Mouse (Mus musculus): ENCODE results near the gene Serinc3. TPM values are rescaled to one million over a fixed set of nuclear protein-coding genes. Genes with fewer than 3 reads are reported as not detected.
"Not testable (repeated sequence)": the region's sequence is repeated elsewhere in the genome, so short reads cannot be mapped to it uniquely, and the experiment has no call there.

Gene Serinc3
- polyA plus RNA-seq, 1 experiment from 2014 or later = 26.8 TPM

GRCm38 (mm10) chr2:163659431-163659830 is 14.5 kb upstream of the Serinc3 start:
- Histone ChIP-seq H3K9ac (ENCODE audit: low read length) (no peak overlapping the region), H3K27ac (replicated peaks; ENCODE audit: low read depth, low read length) (no peak overlapping the region), H3K27me3 (ENCODE audit: control insufficient read depth, insufficient read depth, low read length) (no peaks in the 10 kb centered on the region), H3K9me3 (ENCODE audit: control insufficient read depth, low read length) (no peaks in the 10 kb centered on the region), H3K36me3 (ENCODE audit: control insufficient read depth, insufficient read depth, low read length) (no peaks in the 10 kb centered on the region), H3K4me1 (ENCODE audit: control insufficient read depth, insufficient read depth, low read length) (peaks cover 3% of the 10 kb centered on the region; the same call in 1 of the 2 replicates), H3K4me2 (ENCODE audit: low read depth, severe bottlenecking) (peak overlapping the region; percentile 47), H3K4me3 (ENCODE audit: low read depth, low read length) (peak overlapping the region; percentile 81; the same call in 1 of the 2 replicates)
- ATAC-seq (ENCODE audit: insufficient number of reproducible peaks, low FRiP score, low TSS enrichment, low read depth) = no peak
- WGBS = 69% methylated on average over 12 of the region's 12 CpGs
- no peak for DNase-seq (ENCODE audit: low spot score)

DNA sequence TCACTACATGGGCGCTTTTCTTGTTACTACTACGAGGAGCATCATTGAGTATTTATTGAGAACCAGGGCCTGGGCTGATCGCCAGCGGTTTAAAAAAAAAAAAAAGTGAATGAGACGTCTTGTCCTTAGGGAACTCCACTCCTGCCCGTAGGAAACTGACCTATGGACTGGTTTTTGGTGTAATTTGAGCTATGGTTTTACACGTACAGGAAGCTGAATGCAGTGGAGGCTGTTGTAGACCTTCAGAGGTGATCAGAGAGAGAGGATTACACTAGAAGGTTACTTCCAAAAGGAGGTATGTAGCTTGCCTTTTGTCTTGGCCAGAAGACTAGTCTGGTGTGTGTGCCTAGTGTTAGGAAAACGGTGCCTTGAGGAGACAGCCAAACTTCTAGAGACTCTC is 14.0 kb upstream of the Serinc3 start:
- no peak for ATAC-seq (ENCODE audit: insufficient number of reproducible peaks, low FRiP score, low TSS enrichment, low read depth)
- peaks cover 3% of the 10 kb centered on the region; the same call in 1 of the 2 replicates for H3K4me1 ChIP-seq (ENCODE audit: control insufficient read depth, insufficient read depth, low read length)
- peak overlapping the region; percentile 47 for H3K4me2 ChIP-seq (ENCODE audit: low read depth, severe bottlenecking)
- WGBS = under 1% methylated on average over 8 of the region's 8 CpGs
- no peak overlapping the region for H3K27ac ChIP-seq (replicated peaks; ENCODE audit: low read depth, low read length)
- peak; percentile 36 for DNase-seq (ENCODE audit: low spot score)
- H3K27me3 ChIP-seq (ENCODE audit: control insufficient read depth, insufficient read depth, low read length) = no peaks in the 10 kb centered on the region
- no peaks in the 10 kb centered on the region for H3K9me3 ChIP-seq (ENCODE audit: control insufficient read depth, low read length)
- peak overlapping the region; percentile 81 for H3K4me3 ChIP-seq (ENCODE audit: low read depth, low read length)
- peak overlapping the region; percentile 82; the same call in 1 of the 2 replicates for H3K9ac ChIP-seq (ENCODE audit: low read length)
- H3K36me3 ChIP-seq (ENCODE audit: control insufficient read depth, insufficient read depth, low read length) = no peaks in the 10 kb centered on the region

DNA sequence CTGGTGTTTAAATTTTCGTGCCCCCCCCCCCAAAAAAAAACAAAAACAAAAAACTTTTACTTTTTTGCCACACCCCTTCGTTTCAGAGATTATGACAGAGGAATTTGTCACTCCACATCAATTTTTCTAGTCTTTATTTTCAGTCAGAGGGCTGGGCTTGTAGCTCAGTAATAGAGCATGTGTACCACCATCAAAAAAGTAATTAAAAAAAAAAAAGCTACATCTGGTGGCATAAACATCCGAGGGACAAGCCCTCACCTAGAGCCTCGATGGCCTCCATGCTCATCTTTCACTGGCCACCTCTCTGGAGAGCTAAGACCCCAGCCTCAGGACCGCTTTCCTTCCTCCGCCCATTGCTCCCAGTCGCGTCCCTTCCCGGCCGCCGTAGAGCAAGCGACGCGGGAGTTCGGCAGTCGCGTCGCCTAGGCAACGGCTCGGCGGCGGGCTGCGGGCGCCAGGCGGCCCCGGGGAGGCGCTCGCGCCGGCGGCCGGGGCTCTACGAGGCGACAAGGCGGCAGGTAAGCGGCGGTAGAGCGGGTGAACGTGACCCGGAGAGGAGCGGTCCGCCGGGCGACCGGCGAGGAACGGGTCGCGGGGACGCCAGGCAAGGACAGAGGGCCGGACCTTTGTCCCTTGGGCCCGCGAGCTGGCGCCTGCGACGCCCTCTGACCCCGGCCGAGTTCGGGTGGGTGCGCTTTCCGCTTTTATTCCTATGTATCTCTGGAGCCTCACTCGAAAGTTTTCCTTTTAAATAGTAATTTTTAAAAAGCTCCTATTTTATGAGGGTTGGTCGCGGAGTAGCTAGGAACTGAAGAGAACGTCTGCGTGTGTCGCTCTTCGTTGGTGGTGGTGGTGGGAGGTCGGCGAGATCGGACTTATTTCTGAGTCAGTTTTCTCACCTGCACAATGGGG is 13.3 kb upstream of the Serinc3 start, which contains the start of gene Pkig:
Gene Pkig, plus strand, starts transcription at position 412 of the 912 bp plus-strand sequence.
- under 1% methylated on average over 71 of the region's 71 CpGs for WGBS
- H3K9ac ChIP-seq (ENCODE audit: low read length) = peak within 1 kb of the TSS; percentile 82
- peak within 1 kb of the TSS; percentile 47 for H3K4me2 ChIP-seq (ENCODE audit: low read depth, severe bottlenecking)
- H3K36me3 ChIP-seq (ENCODE audit: control insufficient read depth, insufficient read depth, low read length) = no peaks in the 10 kb centered on the region
- H3K4me3 ChIP-seq (ENCODE audit: low read depth, low read length) = peak within 1 kb of the TSS; percentile 81
- H3K9me3 ChIP-seq (ENCODE audit: control insufficient read depth, low read length) = no peaks in the 10 kb centered on the region
- H3K27ac ChIP-seq (replicated peaks; ENCODE audit: low read depth, low read length) = peak within 1 kb of the TSS; percentile 71; the same call in 1 of the 2 replicates
- peaks cover 3% of the 10 kb centered on the region; the same call in 1 of the 2 replicates for H3K4me1 ChIP-seq (ENCODE audit: control insufficient read depth, insufficient read depth, low read length)
- H3K27me3 ChIP-seq (ENCODE audit: control insufficient read depth, insufficient read depth, low read length) = no peaks in the 10 kb centered on the region
- ATAC-seq (ENCODE audit: insufficient number of reproducible peaks, low FRiP score, low TSS enrichment, low read depth) = peak; percentile 90
- peak; percentile 94 for DNase-seq (ENCODE audit: low spot score)

DNA sequence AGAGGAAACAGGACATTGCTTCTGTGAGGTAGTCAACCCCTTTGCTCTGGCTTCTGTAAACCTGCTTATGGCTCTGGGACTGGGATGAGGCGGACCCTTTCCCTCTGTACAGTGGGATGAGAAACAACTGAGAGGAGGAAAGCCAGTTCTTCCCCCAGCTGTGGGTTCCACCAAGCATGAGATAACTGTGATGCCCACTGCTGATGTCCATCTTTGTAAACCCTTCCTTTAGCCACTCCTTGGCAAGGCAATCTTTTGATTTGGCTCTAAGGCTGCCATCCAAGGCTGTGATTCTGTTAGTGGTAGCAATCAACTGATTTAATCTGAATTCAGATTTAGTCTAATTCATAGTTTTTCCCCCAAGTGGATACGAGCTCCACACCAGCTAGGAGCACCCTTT is 12.6 kb upstream of the Serinc3 start:
- ATAC-seq (ENCODE audit: insufficient number of reproducible peaks, low FRiP score, low TSS enrichment, low read depth) (no peak), DNase-seq (ENCODE audit: low spot score) (no peak)
- H3K9me3 ChIP-seq (ENCODE audit: control insufficient read depth, low read length) = no peaks in the 10 kb centered on the region
- H3K27me3 ChIP-seq (ENCODE audit: control insufficient read depth, insufficient read depth, low read length) = no peaks in the 10 kb centered on the region
- H3K4me3 ChIP-seq (ENCODE audit: low read depth, low read length) = no peak overlapping the region
- no peak overlapping the region for H3K4me2 ChIP-seq (ENCODE audit: low read depth, severe bottlenecking)
- H3K27ac ChIP-seq (replicated peaks; ENCODE audit: low read depth, low read length) = no peak overlapping the region
- no peaks in the 10 kb centered on the region for H3K36me3 ChIP-seq (ENCODE audit: control insufficient read depth, insufficient read depth, low read length)
- 80% methylated on average over 2 of the region's 2 CpGs for WGBS
- H3K4me1 ChIP-seq (ENCODE audit: control insufficient read depth, insufficient read depth, low read length) = peaks cover 3% of the 10 kb centered on the region; the same call in 1 of the 2 replicates
- H3K9ac ChIP-seq (ENCODE audit: low read length) = no peak overlapping the region

GRCm38 (mm10) chr2:163655699-163656098 is 10.8 kb upstream of the Serinc3 start:
- not testable (repeated sequence) for H3K4me2 ChIP-seq (ENCODE audit: low read depth, severe bottlenecking); H3K9ac ChIP-seq (ENCODE audit: low read length); H3K4me1 ChIP-seq (ENCODE audit: control insufficient read depth, insufficient read depth, low read length); H3K4me3 ChIP-seq (ENCODE audit: low read depth, low read length); H3K36me3 ChIP-seq (ENCODE audit: control insufficient read depth, insufficient read depth, low read length); H3K9me3 ChIP-seq (ENCODE audit: control insufficient read depth, low read length); DNase-seq (ENCODE audit: low spot score); ATAC-seq (ENCODE audit: insufficient number of reproducible peaks, low FRiP score, low TSS enrichment, low read depth); H3K27me3 ChIP-seq (ENCODE audit: control insufficient read depth, insufficient read depth, low read length); H3K27ac ChIP-seq (replicated peaks; ENCODE audit: low read depth, low read length)
- 95% methylated on average over 7 of the region's 12 CpGs for WGBS

DNA sequence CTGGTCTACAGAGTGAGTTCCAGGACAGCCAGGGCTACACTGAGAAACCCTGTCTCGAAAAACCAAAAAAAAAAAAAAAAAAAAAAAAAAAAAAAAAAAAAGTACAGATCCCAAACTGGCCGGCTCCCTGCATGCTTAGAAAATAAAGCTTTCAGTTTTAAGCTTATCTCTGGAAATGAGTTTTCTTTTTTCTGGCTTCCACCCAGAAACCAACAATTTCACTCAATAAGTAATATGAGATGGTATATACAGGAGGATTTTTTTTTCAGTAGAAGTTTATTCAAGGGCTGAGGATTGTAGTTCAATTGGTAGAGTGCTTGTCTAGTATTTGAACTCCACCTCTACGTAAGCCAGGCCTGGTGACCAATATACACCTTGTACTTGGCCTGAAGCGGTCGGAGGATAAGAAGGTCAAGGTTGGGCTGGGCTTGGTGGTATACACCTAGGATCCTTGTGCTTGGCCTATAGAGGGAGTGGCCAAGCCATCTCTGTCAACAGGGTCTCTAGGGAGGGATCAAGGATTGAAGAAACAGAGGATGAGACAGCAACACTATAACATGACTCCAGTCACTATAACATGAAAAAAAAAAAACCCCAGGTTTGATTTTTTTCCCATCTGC is 1.6 kb upstream of the Serinc3 start:
- Histone ChIP-seq H3K4me1 (ENCODE audit: control insufficient read depth, insufficient read depth, low read length) (no peaks in the 10 kb centered on the region), H3K9ac (ENCODE audit: low read length) (no peak overlapping the region), H3K4me3 (ENCODE audit: low read depth, low read length) (no peak overlapping the region), H3K36me3 (ENCODE audit: control insufficient read depth, insufficient read depth, low read length) (no peaks in the 10 kb centered on the region), H3K4me2 (ENCODE audit: low read depth, severe bottlenecking) (no peak overlapping the region), H3K27me3 (ENCODE audit: control insufficient read depth, insufficient read depth, low read length) (no peaks in the 10 kb centered on the region), H3K27ac (replicated peaks; ENCODE audit: low read depth, low read length) (no peak overlapping the region), H3K9me3 (ENCODE audit: control insufficient read depth, low read length) (no peaks in the 10 kb centered on the region; the same call in 1 of the 2 replicates)
- ATAC-seq (ENCODE audit: insufficient number of reproducible peaks, low FRiP score, low TSS enrichment, low read depth) = no peak
- DNase-seq (ENCODE audit: low spot score) = no peak
- WGBS = 99% methylated on average over 5 of the region's 5 CpGs

- Histone ChIP-seq H3K4me1 (ENCODE audit: control insufficient read depth, insufficient read depth, low read length) (no peaks in the 10 kb centered on the region), H3K9ac (ENCODE audit: low read length) (0 out of 2 replicates have a peak overlapping the region, but pooled peaks have one; percentile 3), H3K27me3 (ENCODE audit: control insufficient read depth, insufficient read depth, low read length) (no peaks in the 10 kb centered on the region), H3K36me3 (ENCODE audit: control insufficient read depth, insufficient read depth, low read length) (0 out of 2 replicates have a peak, but pooled peaks cover 2% of the 10 kb centered on the region), H3K4me3 (ENCODE audit: low read depth, low read length) (no peak overlapping the region), H3K9me3 (ENCODE audit: control insufficient read depth, low read length) (no peaks in the 10 kb centered on the region; the same call in 1 of the 2 replicates), H3K27ac (replicated peaks; ENCODE audit: low read depth, low read length) (no peak overlapping the region), H3K4me2 (ENCODE audit: low read depth, severe bottlenecking) (no peak overlapping the region)
- DNase-seq (ENCODE audit: low spot score) (no peak), ATAC-seq (ENCODE audit: insufficient number of reproducible peaks, low FRiP score, low TSS enrichment, low read depth) (no peak)
- WGBS = 81% methylated on average over 11 of the region's 11 CpGs
Measured at GRCm38 (mm10) chr2:163645700-163646460, 949 bp upstream of the Serinc3 start.

DNA sequence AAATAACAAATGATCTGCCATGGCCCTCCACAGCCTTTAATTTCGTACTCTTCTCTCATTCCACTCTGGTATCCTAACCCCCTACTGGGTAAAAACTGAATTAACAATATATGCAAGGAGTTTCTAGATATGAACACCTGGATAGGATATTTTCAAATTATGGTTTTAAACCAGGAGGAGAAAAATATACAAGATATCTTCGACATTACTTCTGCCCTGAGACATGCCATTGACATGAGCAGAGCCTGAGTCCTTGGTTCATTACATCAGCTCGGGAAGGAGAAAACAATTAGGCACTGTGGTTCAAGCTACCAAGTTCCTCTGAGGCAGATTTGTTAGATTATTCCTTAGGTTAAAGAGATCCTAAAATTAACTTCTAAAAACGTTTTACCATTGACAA is 884 bp downstream of the Serinc3 start:
- peaks cover 2% of the 10 kb centered on the region; the same call in 1 of the 2 replicates for H3K36me3 ChIP-seq (ENCODE audit: control insufficient read depth, insufficient read depth, low read length)
- H3K27ac ChIP-seq (replicated peaks; ENCODE audit: low read depth, low read length) = no peak overlapping the region; the same call in 1 of the 2 replicates
- no peak for DNase-seq (ENCODE audit: low spot score)
- H3K4me2 ChIP-seq (ENCODE audit: low read depth, severe bottlenecking) = peak overlapping the region; percentile 59
- WGBS = 17% methylated on average over 4 of the region's 4 CpGs
- no peaks in the 10 kb centered on the region for H3K4me1 ChIP-seq (ENCODE audit: control insufficient read depth, insufficient read depth, low read length)
- H3K4me3 ChIP-seq (ENCODE audit: low read depth, low read length) = peak overlapping the region; percentile 96
- ATAC-seq (ENCODE audit: insufficient number of reproducible peaks, low FRiP score, low TSS enrichment, low read depth) = no peak
- peak overlapping the region; percentile 93 for H3K9ac ChIP-seq (ENCODE audit: low read length)
- no peaks in the 10 kb centered on the region for H3K9me3 ChIP-seq (ENCODE audit: control insufficient read depth, low read length)
- H3K27me3 ChIP-seq (ENCODE audit: control insufficient read depth, insufficient read depth, low read length) = no peaks in the 10 kb centered on the region
